Mouse (Mus musculus): ENCODE results near the gene Sox18. TPM values are rescaled to one million over a fixed set of nuclear protein-coding genes. Genes with fewer than 3 reads are reported as not detected.

The Sox18 gene
- polyA plus RNA-seq, 1 experiment from 2014 or later = 30.5 TPM

DNA sequence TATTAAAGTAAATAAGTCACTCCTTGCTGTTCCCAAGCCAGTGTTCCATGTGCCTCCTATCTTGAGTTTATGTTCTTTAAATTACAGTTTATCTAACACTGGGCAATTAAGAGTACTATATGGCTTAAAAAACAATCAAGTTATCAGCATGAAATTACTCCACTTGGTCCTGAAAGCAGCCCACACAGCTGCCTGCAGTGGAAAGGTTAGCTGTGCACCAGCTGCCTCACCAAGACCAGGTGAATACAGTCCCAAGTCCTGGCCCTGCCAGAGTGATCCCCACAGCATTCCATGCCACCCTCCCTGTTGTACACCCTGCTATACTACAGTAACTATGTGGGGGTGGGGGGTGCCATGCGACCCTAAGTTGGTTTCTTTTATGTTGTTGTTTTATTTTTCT, 17.9 kb downstream of the Sox18 start:
- peaks cover 85% of the 10 kb centered on the region for H3K36me3 ChIP-seq (ENCODE audit: control insufficient read depth, insufficient read depth, low read length)
- no peaks in the 10 kb centered on the region for H3K9me3 ChIP-seq (ENCODE audit: control insufficient read depth, low read length)
- 77% methylated on average over 1 of the region's 1 CpGs for WGBS
- DNase-seq (ENCODE audit: low spot score) = no peak
- ATAC-seq (replicated peaks; ENCODE audit: low FRiP score, low TSS enrichment, low read depth) = peak; percentile 77
- H3K9ac ChIP-seq (ENCODE audit: low read length) = no peak overlapping the region
- H3K4me2 ChIP-seq (ENCODE audit: low read length) = no peak overlapping the region
- no peaks in the 10 kb centered on the region for H3K27me3 ChIP-seq (replicated peaks; ENCODE audit: control insufficient read depth, insufficient read depth, low read length)
- no peaks in the 10 kb centered on the region for H3K4me1 ChIP-seq (replicated peaks; ENCODE audit: control insufficient read depth, insufficient read depth, low read length)
- no peak overlapping the region for H3K27ac ChIP-seq (ENCODE audit: low read depth)
- no peak overlapping the region for H3K4me3 ChIP-seq (ENCODE audit: low read depth, low read length)

DNA sequence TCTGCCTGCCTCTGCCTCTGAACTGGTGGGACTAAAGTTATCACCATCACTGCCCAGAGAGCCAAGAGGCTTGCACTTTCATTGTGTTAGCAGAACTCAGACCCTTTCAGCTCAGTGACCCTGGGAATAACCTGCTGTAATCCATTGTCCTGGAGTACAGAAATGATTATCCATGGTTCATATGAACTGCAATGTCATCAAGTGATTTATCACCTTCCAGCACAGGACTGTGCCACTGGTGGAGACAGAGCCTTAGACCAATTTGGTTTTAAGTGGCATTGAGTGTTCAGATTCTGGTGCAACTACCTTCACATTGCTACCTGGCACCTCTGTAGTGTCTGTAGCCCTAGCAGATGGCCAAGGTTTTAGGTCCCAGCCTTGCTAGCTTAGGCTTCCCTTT, 18.4 kb downstream of the Sox18 start:
- ATAC-seq (replicated peaks; ENCODE audit: low FRiP score, low TSS enrichment, low read depth) = peak; percentile 7; the same call in 1 of the 2 replicates
- no peak overlapping the region for H3K27ac ChIP-seq (ENCODE audit: low read depth)
- no peaks in the 10 kb centered on the region for H3K9me3 ChIP-seq (ENCODE audit: control insufficient read depth, low read length)
- DNase-seq (ENCODE audit: low spot score) = no peak
- no peak overlapping the region for H3K4me3 ChIP-seq (ENCODE audit: low read depth, low read length)
- H3K4me2 ChIP-seq (ENCODE audit: low read length) = no peak overlapping the region
- no peak overlapping the region for H3K9ac ChIP-seq (ENCODE audit: low read length)
- no peaks in the 10 kb centered on the region for H3K27me3 ChIP-seq (replicated peaks; ENCODE audit: control insufficient read depth, insufficient read depth, low read length)
- peaks cover 90% of the 10 kb centered on the region for H3K36me3 ChIP-seq (ENCODE audit: control insufficient read depth, insufficient read depth, low read length)
- no peaks in the 10 kb centered on the region for H3K4me1 ChIP-seq (replicated peaks; ENCODE audit: control insufficient read depth, insufficient read depth, low read length)

DNA sequence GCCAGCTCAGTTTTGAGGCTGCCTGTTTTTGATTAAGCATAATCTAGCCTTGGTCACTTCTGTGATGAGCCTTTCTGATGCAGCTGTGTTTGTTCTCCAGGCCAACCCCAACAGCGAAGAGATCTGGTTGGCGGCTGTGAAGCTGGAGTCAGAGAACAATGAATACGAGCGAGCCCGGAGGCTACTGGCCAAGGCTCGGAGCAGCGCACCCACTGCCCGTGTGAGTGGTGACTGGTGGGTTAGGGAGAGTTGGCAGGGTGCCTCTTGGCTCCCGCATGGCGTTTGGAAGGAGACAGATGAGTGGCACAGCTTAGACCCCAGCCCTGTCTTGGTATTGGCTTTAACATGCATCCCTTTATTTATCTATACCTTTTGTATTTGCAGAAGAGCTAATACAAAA, 22.5 kb downstream of the Sox18 start:
- no peak overlapping the region for H3K4me2 ChIP-seq (ENCODE audit: low read length)
- ATAC-seq (replicated peaks; ENCODE audit: low FRiP score, low TSS enrichment, low read depth) (no peak), DNase-seq (ENCODE audit: low spot score) (no peak)
- no peaks in the 10 kb centered on the region for H3K27me3 ChIP-seq (replicated peaks; ENCODE audit: control insufficient read depth, insufficient read depth, low read length)
- H3K9ac ChIP-seq (ENCODE audit: low read length) = no peak overlapping the region
- H3K27ac ChIP-seq (ENCODE audit: low read depth) = no peak overlapping the region
- no peaks in the 10 kb centered on the region for H3K9me3 ChIP-seq (ENCODE audit: control insufficient read depth, low read length)
- 97% methylated on average over 10 of the region's 10 CpGs for WGBS
- no peaks in the 10 kb centered on the region for H3K4me1 ChIP-seq (replicated peaks; ENCODE audit: control insufficient read depth, insufficient read depth, low read length)
- peaks cover 90% of the 10 kb centered on the region for H3K36me3 ChIP-seq (ENCODE audit: control insufficient read depth, insufficient read depth, low read length)
- H3K4me3 ChIP-seq (ENCODE audit: low read depth, low read length) = no peak overlapping the region

GRCm38 (mm10) chr2:181646626-181647472, 24.6 kb downstream of the Sox18 start:
- H3K4me1 ChIP-seq (replicated peaks; ENCODE audit: control insufficient read depth, insufficient read depth, low read length) = no peaks in the 10 kb centered on the region
- no peak overlapping the region for H3K27ac ChIP-seq (ENCODE audit: low read depth)
- no peak overlapping the region for H3K4me3 ChIP-seq (ENCODE audit: low read depth, low read length)
- H3K4me2 ChIP-seq (ENCODE audit: low read length) = no peak overlapping the region
- H3K36me3 ChIP-seq (ENCODE audit: control insufficient read depth, insufficient read depth, low read length) = peaks cover 84% of the 10 kb centered on the region
- no peak overlapping the region for H3K9ac ChIP-seq (ENCODE audit: low read length)
- peak; percentile 84 for ATAC-seq (replicated peaks; ENCODE audit: low FRiP score, low TSS enrichment, low read depth)
- DNase-seq (ENCODE audit: low spot score) = peak; percentile 60
- H3K9me3 ChIP-seq (ENCODE audit: control insufficient read depth, low read length) = no peaks in the 10 kb centered on the region
- 76% methylated on average over 6 of the region's 6 CpGs for WGBS
- H3K27me3 ChIP-seq (replicated peaks; ENCODE audit: control insufficient read depth, insufficient read depth, low read length) = no peaks in the 10 kb centered on the region

DNA sequence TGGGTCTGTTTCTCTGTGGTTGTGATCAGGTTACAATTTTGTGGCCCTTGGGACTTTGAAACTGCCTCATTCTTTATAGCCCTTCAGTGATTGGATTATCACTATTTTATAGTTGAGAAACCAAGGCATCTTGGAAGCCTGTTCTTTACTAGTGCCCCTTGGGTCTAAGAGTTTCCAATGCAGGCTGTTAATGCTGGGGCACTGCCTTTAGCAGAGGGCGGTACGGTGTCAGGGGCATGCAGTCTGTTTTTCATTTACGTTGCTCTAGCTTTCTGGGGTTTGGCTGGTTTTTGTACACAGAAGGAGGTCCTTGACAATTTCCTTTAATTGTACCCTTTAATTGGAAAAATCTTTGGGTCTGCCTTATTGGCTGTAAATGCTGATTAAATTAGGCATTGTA, 25.8 kb downstream of the Sox18 start:
- Histone ChIP-seq H3K27ac (ENCODE audit: low read depth) (no peak overlapping the region), H3K4me3 (ENCODE audit: low read depth, low read length) (no peak overlapping the region), H3K4me2 (ENCODE audit: low read length) (no peak overlapping the region), H3K27me3 (replicated peaks; ENCODE audit: control insufficient read depth, insufficient read depth, low read length) (no peaks in the 10 kb centered on the region), H3K36me3 (ENCODE audit: control insufficient read depth, insufficient read depth, low read length) (peaks cover 83% of the 10 kb centered on the region), H3K9ac (ENCODE audit: low read length) (no peak overlapping the region), H3K9me3 (ENCODE audit: control insufficient read depth, low read length) (no peaks in the 10 kb centered on the region), H3K4me1 (replicated peaks; ENCODE audit: control insufficient read depth, insufficient read depth, low read length) (no peaks in the 10 kb centered on the region)
- ATAC-seq (replicated peaks; ENCODE audit: low FRiP score, low TSS enrichment, low read depth) (no peak), DNase-seq (ENCODE audit: low spot score) (no peak)
- WGBS = 91% methylated on average over 3 of the region's 3 CpGs

- no peak for DNase-seq (ENCODE audit: low spot score)
- H3K9ac ChIP-seq (ENCODE audit: low read length) = no peak overlapping the region
- no peak overlapping the region for H3K4me2 ChIP-seq (ENCODE audit: low read length)
- no peak for ATAC-seq (replicated peaks; ENCODE audit: low FRiP score, low TSS enrichment, low read depth)
- H3K4me1 ChIP-seq (replicated peaks; ENCODE audit: control insufficient read depth, insufficient read depth, low read length) = no peaks in the 10 kb centered on the region
- no peak overlapping the region for H3K4me3 ChIP-seq (ENCODE audit: low read depth, low read length)
- 96% methylated on average over 2 of the region's 2 CpGs for WGBS
- no peaks in the 10 kb centered on the region for H3K9me3 ChIP-seq (ENCODE audit: control insufficient read depth, low read length)
- no peaks in the 10 kb centered on the region for H3K27me3 ChIP-seq (replicated peaks; ENCODE audit: control insufficient read depth, insufficient read depth, low read length)
- peaks cover 83% of the 10 kb centered on the region for H3K36me3 ChIP-seq (ENCODE audit: control insufficient read depth, insufficient read depth, low read length)
- H3K27ac ChIP-seq (ENCODE audit: low read depth) = no peak overlapping the region
Observed at GRCm38 (mm10) chr2:181644361-181644760, 27.1 kb downstream of the Sox18 start.

GRCm38 (mm10) chr2:181635865-181636264, 35.6 kb downstream of the Sox18 start:
- 96% methylated on average over 3 of the region's 3 CpGs for WGBS
- Histone ChIP-seq H3K36me3 (ENCODE audit: control insufficient read depth, insufficient read depth, low read length) (peaks cover 87% of the 10 kb centered on the region), H3K9ac (ENCODE audit: low read length) (no peak overlapping the region), H3K9me3 (ENCODE audit: control insufficient read depth, low read length) (no peaks in the 10 kb centered on the region), H3K27ac (ENCODE audit: low read depth) (no peak overlapping the region), H3K4me2 (ENCODE audit: low read length) (no peak overlapping the region), H3K4me1 (replicated peaks; ENCODE audit: control insufficient read depth, insufficient read depth, low read length) (no peaks in the 10 kb centered on the region), H3K27me3 (replicated peaks; ENCODE audit: control insufficient read depth, insufficient read depth, low read length) (no peaks in the 10 kb centered on the region), H3K4me3 (ENCODE audit: low read depth, low read length) (no peak overlapping the region)
- DNase-seq (ENCODE audit: low spot score) (no peak), ATAC-seq (replicated peaks; ENCODE audit: low FRiP score, low TSS enrichment, low read depth) (no peak)

DNA sequence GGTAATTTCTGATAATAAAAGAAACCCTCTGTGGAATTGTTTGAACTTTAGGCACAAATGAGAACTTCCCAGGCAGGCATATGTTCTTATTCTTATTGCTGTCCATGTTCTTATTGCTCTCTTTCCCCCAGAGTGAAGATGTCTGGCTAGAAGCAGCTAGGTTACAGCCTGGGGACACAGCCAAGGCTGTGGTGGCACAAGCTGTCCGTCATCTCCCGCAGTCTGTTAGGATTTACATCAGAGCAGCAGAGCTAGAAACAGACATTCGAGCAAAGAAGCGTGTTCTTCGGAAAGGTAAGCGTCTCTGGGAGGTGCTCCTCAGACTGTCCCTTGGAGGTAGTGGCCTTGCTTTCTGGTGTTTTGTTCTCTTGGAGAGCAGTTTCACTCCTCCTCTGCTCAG, 38.8 kb downstream of the Sox18 start:
- Histone ChIP-seq H3K4me2 (ENCODE audit: low read length) (no peak overlapping the region), H3K36me3 (ENCODE audit: control insufficient read depth, insufficient read depth, low read length) (peaks cover 69% of the 10 kb centered on the region), H3K27me3 (replicated peaks; ENCODE audit: control insufficient read depth, insufficient read depth, low read length) (no peaks in the 10 kb centered on the region), H3K4me1 (replicated peaks; ENCODE audit: control insufficient read depth, insufficient read depth, low read length) (no peaks in the 10 kb centered on the region), H3K9ac (ENCODE audit: low read length) (no peak overlapping the region), H3K9me3 (ENCODE audit: control insufficient read depth, low read length) (no peaks in the 10 kb centered on the region), H3K27ac (ENCODE audit: low read depth) (no peak overlapping the region), H3K4me3 (ENCODE audit: low read depth, low read length) (no peak overlapping the region)
- 93% methylated on average over 6 of the region's 6 CpGs for WGBS
- no peak for ATAC-seq (replicated peaks; ENCODE audit: low FRiP score, low TSS enrichment, low read depth)
- DNase-seq (ENCODE audit: low spot score) = no peak

DNA sequence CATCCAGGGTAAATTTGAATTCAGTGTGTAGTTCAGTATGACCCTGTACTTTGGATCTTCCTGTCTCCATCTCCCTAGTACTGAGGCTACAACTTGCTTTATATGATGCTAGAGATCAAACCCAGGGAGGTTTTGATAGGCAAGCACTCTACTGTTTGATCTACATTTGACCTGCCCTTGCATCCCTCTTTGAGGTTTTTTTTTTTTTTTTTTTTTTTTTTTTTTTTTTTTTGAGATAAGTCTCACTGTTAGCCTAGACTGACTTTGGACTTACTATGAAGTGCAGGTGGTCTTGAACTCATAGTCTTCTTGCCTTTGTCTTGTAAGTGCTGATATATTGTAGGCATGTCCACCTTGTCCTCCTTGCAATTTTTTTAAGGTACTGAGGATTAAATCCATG, 43.0 kb downstream of the Sox18 start:
- Histone ChIP-seq H3K4me2 (ENCODE audit: low read length) (no peak overlapping the region), H3K9ac (ENCODE audit: low read length) (no peak overlapping the region), H3K27ac (ENCODE audit: low read depth) (no peak overlapping the region), H3K4me3 (ENCODE audit: low read depth, low read length) (no peak overlapping the region), H3K27me3 (replicated peaks; ENCODE audit: control insufficient read depth, insufficient read depth, low read length) (no peaks in the 10 kb centered on the region), H3K36me3 (ENCODE audit: control insufficient read depth, insufficient read depth, low read length) (peaks cover 45% of the 10 kb centered on the region), H3K4me1 (replicated peaks; ENCODE audit: control insufficient read depth, insufficient read depth, low read length) (no peaks in the 10 kb centered on the region), H3K9me3 (ENCODE audit: control insufficient read depth, low read length) (no peaks in the 10 kb centered on the region)
- ATAC-seq (replicated peaks; ENCODE audit: low FRiP score, low TSS enrichment, low read depth) (no peak), DNase-seq (ENCODE audit: low spot score) (no peak)

All from intestine, embryonic 14.5 days (tissue).